Mouse (Mus musculus) v-Abl transformed pro-B cells (cell line): Measurements from ENCODE around the gene 1700056E22Rik.

ENCODE experiments used
- in situ Hi-C, 2 experiments: fragments of 400-800 bp; cut with MboI; formaldehyde crosslinking; loops; one replicate each; pipeline ENCODE4 v1.15.1; 2025; ENCODE audit not compliant: unreplicated experiment in 2 of 2

The 1700056E22Rik gene

GRCm38 (mm10) chr1:184034011-184034557, at the start of gene 1700056E22Rik:
Gene 1700056E22Rik, minus strand, starts transcription at chr1:184034301.
- in situ Hi-C loops, result loop anchor here (5.0 to 25.0 kb wide), 7 partner anchors 52 to 1178 kb away; partner anchors contain the start of genes Hlx (in 1 of the 2) and Rab3gap2 (in 1 of the 2)

GRCm38 (mm10) chr1:184083166-184083565, 49.1 kb upstream of the 1700056E22Rik start:
- in situ Hi-C loops, result no loop called here

GRCm38 (mm10) chr1:184082661-184083060, 48.6 kb upstream of the 1700056E22Rik start:
- in situ Hi-C loops, result no loop called here

- in situ Hi-C loops, result no loop called here
These were observed 45.2 kb upstream of the 1700056E22Rik start for GRCm38 (mm10) chr1:184079304-184079703.

- in situ Hi-C loops, result no loop called here
These were observed 42.7 kb upstream of the 1700056E22Rik start for GRCm38 (mm10) chr1:184076756-184077155.

- in situ Hi-C loops, result no loop called here
These were observed 42.0 kb upstream of the 1700056E22Rik start for GRCm38 (mm10) chr1:184076065-184076464.

- in situ Hi-C loops, result no loop called here
These were observed 34.9 kb upstream of the 1700056E22Rik start for GRCm38 (mm10) chr1:184068971-184069370.

- in situ Hi-C loops, result no loop called here
These were observed 33.8 kb upstream of the 1700056E22Rik start for GRCm38 (mm10) chr1:184067704-184068558.

- in situ Hi-C loops, result no loop called here
These were observed 32.6 kb upstream of the 1700056E22Rik start for GRCm38 (mm10) chr1:184066460-184067287.

GRCm38 (mm10) chr1:184065589-184066361, 31.7 kb upstream of the 1700056E22Rik start:
- in situ Hi-C loops, result no loop called here

GRCm38 (mm10) chr1:184064306-184064705, 30.2 kb upstream of the 1700056E22Rik start:
- in situ Hi-C loops, result no loop called here

- in situ Hi-C loops, result no loop called here
These were observed 27.8 kb upstream of the 1700056E22Rik start for GRCm38 (mm10) chr1:184061901-184062300.

- in situ Hi-C loops, result no loop called here
These were observed 27.0 kb upstream of the 1700056E22Rik start for GRCm38 (mm10) chr1:184060828-184061734.

- in situ Hi-C loops, result no loop called here
These were observed 26.3 kb upstream of the 1700056E22Rik start for GRCm38 (mm10) chr1:184060381-184060780.

- in situ Hi-C loops, result no loop called here
These were observed 25.7 kb upstream of the 1700056E22Rik start for GRCm38 (mm10) chr1:184059814-184060213.

GRCm38 (mm10) chr1:184058206-184058605, 24.1 kb upstream of the 1700056E22Rik start:
- in situ Hi-C loops, result no loop called here

- in situ Hi-C loops, result no loop called here
These were observed 20.1 kb upstream of the 1700056E22Rik start for GRCm38 (mm10) chr1:184054176-184054575.

- in situ Hi-C loops, result no loop called here
These were observed 19.6 kb upstream of the 1700056E22Rik start for GRCm38 (mm10) chr1:184053711-184054110.

GRCm38 (mm10) chr1:184053141-184053540, 19.0 kb upstream of the 1700056E22Rik start:
- in situ Hi-C loops, result no loop called here
